ENCODE assay signal across 9 mouse cellular contexts in the genomic region with DNA sequence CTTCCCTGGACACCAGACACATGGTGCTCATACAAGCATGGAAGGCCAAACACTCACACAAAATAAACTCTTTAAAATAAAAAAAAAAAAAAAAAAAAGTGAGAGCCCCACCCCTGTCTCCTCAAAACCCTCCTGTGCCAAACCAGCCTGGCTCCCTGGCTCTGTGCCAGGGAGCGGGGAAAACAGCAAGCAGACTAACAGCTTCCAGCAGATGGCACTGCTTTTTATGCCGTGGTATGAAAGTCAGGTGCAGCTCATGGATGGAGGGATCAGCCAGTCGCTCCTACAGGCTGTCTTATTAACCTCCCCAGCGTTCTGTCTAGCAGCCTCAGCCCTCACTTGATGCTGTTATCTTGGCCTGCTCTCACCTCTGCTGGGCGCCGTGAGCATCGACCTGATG. TPM values are rescaled to one million over a fixed set of nuclear protein-coding genes. Genes with fewer than 3 reads are reported as not detected.
A peak's percentile ranks its signal among the peaks of the same experiment; 100 is the strongest.
DNase-seq lines count a peak whose midpoint lies in the region; ATAC-seq and TF ChIP-seq lines count a peak whose summit lies in the region.
"Had no signal": no experiment of that assay in that cellular context is flagged by ENCODE, and none has a peak within 500 bp of the region (broad histone marks: within the 10 kb centered on the region; RNA-seq: fewer than 3 reads in every experiment).

No protein-coding gene starts in this region.

- H3K9me3 ChIP-seq in kidney, postnatal 0 days (replicated peaks; ENCODE audit: low read length) = no peaks in the 10 kb centered on the region
- H3K9me3 ChIP-seq: liver, embryonic 15.5 days had no signal

- WGBS in thymus, adult 2 months = 72% methylated on average over 7 of the region's 7 CpGs
- WGBS in kidney, postnatal 0 days = 63% methylated on average over 7 of the region's 7 CpGs

- 0 out of 2 replicates have a peak, but pooled peaks have one; percentile 22 for TF ChIP-seq CTCF in thymus, adult 2 months (IDR thresholded peaks at IDR 0.05; ENCODE audit: borderline replicate concordance, control insufficient read depth, extremely low read depth, insufficient read depth, low read length, poor library complexity)
- peak; percentile 68 for TF ChIP-seq CTCF in kidney, postnatal 0 days (IDR thresholded peaks at IDR 0.05; ENCODE audit: low read depth)

- H3K27ac ChIP-seq in thymus, adult 2 months (ENCODE audit: control insufficient read depth, insufficient read depth, low read length) = no peak overlapping the region
- H3K27ac ChIP-seq in kidney, postnatal 0 days = no peak overlapping the region
- H3K27ac ChIP-seq: liver, embryonic 15.5 days had no signal

- no peaks in the 10 kb centered on the region for H3K27me3 ChIP-seq in thymus, adult 2 months (ENCODE audit: control insufficient read depth, insufficient read depth, low read length)
- H3K27me3 ChIP-seq in kidney, postnatal 0 days (ENCODE audit: insufficient read depth, low read length) = no peaks in the 10 kb centered on the region
- H3K27me3 ChIP-seq: liver, embryonic 15.5 days had no signal

- no peak overlapping the region for H3K4me2 ChIP-seq in kidney, postnatal 0 days (ENCODE audit: low read length)
- H3K4me2 ChIP-seq: liver, embryonic 15.5 days had no signal

- no peak overlapping the region for H3K4me3 ChIP-seq in thymus, adult 2 months (ENCODE audit: control insufficient read depth, insufficient read depth, low read length)
- no peak overlapping the region for H3K4me3 ChIP-seq in kidney, postnatal 0 days (replicated peaks; ENCODE audit: low read depth, low read length)
- H3K4me3 ChIP-seq: liver, embryonic 15.5 days had no signal

- peaks cover 21% of the 10 kb centered on the region for H3K36me3 ChIP-seq in thymus, adult 2 months (ENCODE audit: control insufficient read depth, insufficient read depth, low read length)
- peaks cover 23% of the 10 kb centered on the region for H3K36me3 ChIP-seq in kidney, postnatal 0 days (ENCODE audit: insufficient read depth, low read length)

- no peak overlapping the region for H3K9ac ChIP-seq in kidney, postnatal 0 days (ENCODE audit: low read depth, low read length)
- H3K9ac ChIP-seq: liver, embryonic 15.5 days had no signal

- peak; percentile 26 to 42 for DNase-seq in heart, adult 18-20 months
- DNase-seq in heart, adult 8-10 months (ENCODE audit: low spot score) = no peak
- no peak for DNase-seq in thymus, adult 2 months
- no peak for DNase-seq in thymus, postnatal 4 days
- DNase-seq in kidney, postnatal 0 days (ENCODE audit: low spot score) = peak; percentile 67
- DNase-seq in retina, adult 2 months (ENCODE audit: low read depth, low spot score) = peak; percentile 43
- DNase-seq in urinary bladder, postnatal 4 days (ENCODE audit: low spot score in 2 of 2) = no peak
- DNase-seq in thymus, postnatal 0 days (ENCODE audit: low spot score) = no peak

- TF ChIP-seq POLR2A in thymus, adult 2 months (IDR thresholded peaks at IDR 0.05; ENCODE audit: control insufficient read depth, extremely low read depth, insufficient read depth, low read length, poor library complexity) = no peak

- peaks cover 6% of the 10 kb centered on the region for H3K4me1 ChIP-seq in thymus, adult 2 months (replicated peaks; ENCODE audit: control insufficient read depth, insufficient read depth, low read length)
- peaks cover 4% of the 10 kb centered on the region; the same call in 1 of the 2 replicates for H3K4me1 ChIP-seq in kidney, postnatal 0 days (replicated peaks; ENCODE audit: insufficient read depth, low read length)

- ATAC-seq in kidney, postnatal 0 days (replicated peaks; ENCODE audit: low FRiP score, low read depth) = no peak

RNA-seq across cellular contexts. Expression of a gene that starts 4.2 kb away (rescaled TPM):
- 10 to 100 TPM; 28.6 to 37.9 TPM for total RNA-seq in heart, adult 18-20 months (2021)
- total RNA-seq in heart, adult 8-10 months (2022) = 10 to 100 TPM; 38.9 to 42.7 (median 40.5) TPM
- polyA plus RNA-seq in thymus, adult 2 months (2012; rRNA removed) = 168 and 179 TPM in 2 replicates
- 52.9 and 56.2 TPM in 2 replicates for polyA plus RNA-seq in kidney, postnatal 0 days (2015; fragmentation: Nextera tagmentation; extraction: Ambion mirVana)
- 66.2 and 66.9 TPM in 2 replicates for polyA plus RNA-seq in thymus, postnatal 0 days (2015; fragmentation: Nextera tagmentation; extraction: Ambion mirVana)

RNA-seq across cellular contexts. Expression of a gene that starts 29.1 kb away (rescaled TPM):
- total RNA-seq in heart, adult 18-20 months (2021) = 10 to 100 TPM; 46.1 to 55.5 TPM
- total RNA-seq in heart, adult 8-10 months (2022) = 10 to 100 TPM; 47.4 to 64.0 (median 62.0) TPM
- polyA plus RNA-seq in thymus, adult 2 months (2012; rRNA removed) = 64.9 and 82.9 TPM in 2 replicates
- polyA plus RNA-seq in kidney, postnatal 0 days (2015; fragmentation: Nextera tagmentation; extraction: Ambion mirVana) = 76.5 and 83.5 TPM in 2 replicates
- polyA plus RNA-seq in thymus, postnatal 0 days (2015; fragmentation: Nextera tagmentation; extraction: Ambion mirVana) = 74.8 and 83.2 TPM in 2 replicates

RNA-seq across cellular contexts. Expression of a gene that starts 30.8 kb away (rescaled TPM):
- 10 to 100 TPM; 23.1 to 26.2 TPM for total RNA-seq in heart, adult 18-20 months (2021)
- total RNA-seq in heart, adult 8-10 months (2022) = 10 to 100 TPM; 23.5 to 27.1 (median 26.2) TPM
- 108 and 123 TPM in 2 replicates for polyA plus RNA-seq in thymus, adult 2 months (2012; rRNA removed)
- polyA plus RNA-seq in kidney, postnatal 0 days (2015; fragmentation: Nextera tagmentation; extraction: Ambion mirVana) = 88.6 and 101 TPM in 2 replicates
- 131 and 134 TPM in 2 replicates for polyA plus RNA-seq in thymus, postnatal 0 days (2015; fragmentation: Nextera tagmentation; extraction: Ambion mirVana)

RNA-seq across cellular contexts. Expression of a gene that starts 54.0 kb away (rescaled TPM):
- 10 to 100 TPM; 83.9 to 93.0 TPM for total RNA-seq in heart, adult 18-20 months (2021)
- total RNA-seq in heart, adult 8-10 months (2022) = 100 to 1,000 TPM in 2 of 4 experiments, 10 to 100 TPM in 2; 81.4 to 113 (median 96.2) TPM
- polyA plus RNA-seq in thymus, adult 2 months (2012; rRNA removed) = 60.5 and 61.7 TPM in 2 replicates
- polyA plus RNA-seq in kidney, postnatal 0 days (2015; fragmentation: Nextera tagmentation; extraction: Ambion mirVana) = 90.9 and 104 TPM in 2 replicates
- polyA plus RNA-seq in thymus, postnatal 0 days (2015; fragmentation: Nextera tagmentation; extraction: Ambion mirVana) = 33.9 and 38.1 TPM in 2 replicates

Comparison
In these comparisons a context has a peak if more than half of its experiments do, and no peak if none do; other contexts are left out.
1. DNase-seq: peak in heart, adult 18-20 months (2 of 2), kidney, postnatal 0 days (single experiment) and retina, adult 2 months (single experiment); none in heart, adult 8-10 months (single experiment), thymus, adult 2 months (single experiment), thymus, postnatal 4 days (single experiment), urinary bladder, postnatal 4 days (0 of 2) and thymus, postnatal 0 days (single experiment).